Mouse (Mus musculus): ENCODE data around the gene Kansl1l. TPM values are rescaled to one million over a fixed set of nuclear protein-coding genes. Genes with fewer than 3 reads are reported as not detected.

The Kansl1l gene
- total RNA-seq, 2 experiments from 2014 or later: 16.7 to 19.1 TPM

- no peak for DNase-seq
Measured at GRCm38 (mm10) chr1:66695296-66695695, 122.1 kb downstream of the Kansl1l start.

GRCm38 (mm10) chr1:66694266-66694665, 123.1 kb downstream of the Kansl1l start:
- DNase-seq: no peak

GRCm38 (mm10) chr1:66692780-66693392, 124.5 kb downstream of the Kansl1l start:
- no peak for DNase-seq

DNA sequence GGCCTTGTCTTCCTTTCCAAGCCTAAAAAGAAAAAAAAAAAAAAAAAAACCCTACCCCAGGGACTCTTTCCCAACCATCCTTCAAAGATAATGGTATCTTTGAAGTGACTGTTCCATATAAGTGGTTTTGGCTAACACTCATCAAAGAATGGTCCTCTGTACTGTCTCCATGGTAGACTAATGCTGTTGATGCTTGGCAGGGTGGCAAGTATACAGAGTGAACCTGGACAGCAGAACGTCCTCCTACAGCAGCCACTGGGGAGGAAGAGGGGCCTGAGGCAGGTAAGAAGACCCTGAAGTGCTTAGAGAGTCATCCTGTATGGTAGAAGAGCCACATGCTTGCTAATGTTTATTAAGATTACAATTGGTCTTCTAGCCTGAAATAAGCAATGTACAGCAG, 125.1 kb downstream of the Kansl1l start:
- DNase-seq: no peak

DNA sequence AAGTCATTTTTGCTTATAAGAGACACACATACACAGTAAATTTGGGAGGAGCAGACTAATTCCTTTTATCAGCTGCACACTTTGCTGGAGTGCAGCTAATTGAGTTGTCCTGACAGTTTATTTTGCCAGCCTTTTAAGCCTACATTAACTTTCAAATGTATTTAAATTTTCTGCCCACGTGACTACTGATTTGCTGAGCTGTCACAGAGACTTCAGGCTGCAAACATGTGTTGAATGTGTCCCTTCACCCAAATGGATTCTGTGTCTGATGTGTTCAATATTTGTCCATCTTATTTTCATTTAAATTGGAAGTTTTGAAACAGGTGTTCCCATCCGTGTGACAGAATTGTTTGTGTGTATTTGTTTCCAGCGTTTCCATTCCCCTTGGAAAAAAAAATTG, 125.6 kb downstream of the Kansl1l start:
- DNase-seq: no peak

- DNase-seq: no peak
Measured at GRCm38 (mm10) chr1:66682974-66683373, 134.4 kb downstream of the Kansl1l start.

DNA sequence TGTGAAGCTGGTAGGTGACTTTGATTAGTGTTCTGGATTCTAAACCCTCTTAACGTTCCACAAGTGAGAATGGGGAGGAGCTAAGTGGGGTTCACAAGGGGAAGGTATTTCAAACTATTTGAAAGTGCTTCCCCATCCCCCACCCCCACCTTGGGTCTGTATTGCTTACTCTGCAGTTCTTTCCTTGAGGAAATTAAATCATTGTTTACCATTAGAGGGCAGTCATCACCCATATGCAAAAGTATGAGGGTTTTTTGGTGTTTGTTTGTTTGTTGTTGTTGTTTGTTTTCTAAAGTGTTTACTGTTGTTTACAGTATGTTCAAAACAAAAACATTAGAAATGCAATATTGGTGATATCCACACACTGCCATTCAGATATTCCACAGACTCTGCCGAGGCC, 138.7 kb downstream of the Kansl1l start:
- no peak for DNase-seq

DNA sequence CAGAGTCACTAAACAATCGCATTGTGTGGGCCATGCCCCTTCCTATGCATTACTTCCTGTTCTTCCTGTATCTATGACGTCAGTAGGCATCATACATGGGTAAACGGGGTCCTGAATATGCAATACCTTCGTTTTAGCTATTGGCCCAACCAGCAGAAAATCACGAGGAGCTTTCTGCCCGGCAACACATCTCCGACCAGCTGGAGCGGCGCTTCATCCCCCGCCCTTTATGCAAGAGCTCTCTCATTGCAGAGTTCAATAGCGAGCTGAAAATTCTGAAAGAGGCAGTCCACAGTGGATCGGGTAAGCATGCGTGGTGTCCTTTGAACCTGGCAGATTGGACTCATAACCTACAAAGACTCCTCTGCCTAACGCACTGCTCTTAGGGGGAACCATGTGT, 139.4 kb downstream of the Kansl1l start:
- no peak for DNase-seq

DNA sequence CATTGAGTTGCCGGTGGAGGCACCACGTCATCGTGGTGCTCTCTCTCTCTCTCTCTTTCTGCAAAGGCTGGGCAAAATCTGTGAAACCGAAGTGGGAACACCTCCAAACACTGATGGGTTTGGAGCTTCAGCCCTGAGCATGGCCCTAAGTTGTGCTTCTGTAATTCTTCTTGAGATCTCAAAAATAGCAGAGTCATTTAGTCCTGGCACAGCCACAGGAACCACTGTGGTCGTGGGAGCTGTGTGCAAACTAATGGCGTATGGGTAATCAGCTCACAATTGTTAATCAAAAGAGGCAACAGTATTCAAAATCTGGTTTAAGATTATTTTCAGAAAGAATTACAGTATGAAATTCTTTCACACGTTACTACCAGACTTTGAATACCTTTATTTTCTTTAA, 144.6 kb downstream of the Kansl1l start:
- DNase-seq: no peak

DNA sequence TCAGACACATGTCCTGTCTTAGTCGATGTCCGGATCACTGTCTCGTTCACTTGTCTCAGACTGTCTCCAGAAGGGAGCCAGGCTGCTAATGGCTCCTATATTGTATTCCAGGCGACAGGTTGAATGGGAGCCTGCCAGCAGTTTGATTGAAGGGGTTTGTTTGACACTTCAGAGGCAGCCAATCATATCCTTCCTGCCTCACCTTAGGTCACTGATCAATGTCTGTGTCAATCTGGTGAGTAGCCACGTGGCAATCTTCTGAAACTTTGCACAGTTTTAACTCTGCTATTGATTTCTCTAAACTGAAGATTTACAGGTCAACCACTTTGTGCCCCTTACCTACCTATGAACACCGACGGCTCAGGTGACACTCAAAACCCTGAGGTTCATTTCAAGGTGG, 145.9 kb downstream of the Kansl1l start:
- no peak for DNase-seq

Other genes with a start within 250 kb of the Kansl1l start
- 10 to 100 TPM; 16.7 to 19.2 TPM for gene Rpe, start 116.7 kb downstream of the Kansl1l start, total RNA-seq (2021)
- gene Acadl, start 45.7 kb upstream of the Kansl1l start, total RNA-seq (2021): 1,000 to 10,000 TPM; 1,242 to 1,246 TPM
- 10 to 100 TPM; 35.0 to 75.2 TPM for gene Myl1, start 127.8 kb upstream of the Kansl1l start, total RNA-seq (2021)
- gene Lancl1, start 221.3 kb upstream of the Kansl1l start, total RNA-seq (2021): 10 to 100 TPM; 32.9 to 39.4 TPM

Measured in heart, postnatal 4 days (tissue).